Comparison of ENCODE assay signal across 18 mouse cellular contexts in the genomic region with DNA sequence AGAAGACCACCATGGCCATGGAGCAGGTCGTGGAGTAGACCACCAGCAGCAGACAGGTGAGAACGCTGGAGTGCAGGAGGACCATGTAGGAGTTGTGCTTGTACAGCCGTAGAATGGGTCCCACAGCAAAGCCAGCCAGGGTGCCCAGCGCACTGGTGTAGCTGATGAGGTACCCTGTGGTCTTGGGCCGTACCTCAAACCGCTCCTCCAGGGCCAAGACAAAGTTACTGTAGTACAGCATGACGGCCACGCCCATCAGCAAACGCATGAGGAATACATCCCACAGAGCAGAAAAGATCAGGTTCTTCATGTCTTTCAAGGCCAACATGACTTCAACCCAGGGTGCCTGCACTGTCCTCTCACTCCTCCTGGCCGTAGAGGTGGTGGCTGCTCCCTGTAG. TPM values are rescaled to one million over a fixed set of nuclear protein-coding genes. Genes with fewer than 3 reads are reported as not detected.
"Had no signal": no experiment of that assay in that cellular context is flagged by ENCODE, and none has a peak within 500 bp of the region (broad histone marks: within the 10 kb centered on the region; RNA-seq: fewer than 3 reads in every experiment).

No protein-coding gene starts in this region.

- H3K9me3 ChIP-seq: stomach, embryonic 15.5 days had no signal

- DNase-seq: retina, postnatal 1 day; right cerebral cortex, adult 18-20 months; right cerebral cortex, postnatal 14 days; right cerebral cortex, postnatal 25 days; right cerebral cortex, postnatal 4 days; spleen, adult 18-20 months; thymus, adult 18-20 months; thymus, adult 2 months; thymus, postnatal 14 days; thymus, postnatal 25 days; thymus, postnatal 36 days; thymus, postnatal 4 days had no signal

- H3K27ac ChIP-seq: neural tube, embryonic 15.5 days; stomach, embryonic 15.5 days; stomach, postnatal 0 days had no signal

- H3K4me1 ChIP-seq: neural tube, embryonic 15.5 days; stomach, embryonic 15.5 days had no signal

- H3K4me2 ChIP-seq: neural tube, embryonic 15.5 days; stomach, embryonic 15.5 days had no signal

- H3K27me3 ChIP-seq: neural tube, embryonic 15.5 days; stomach, embryonic 15.5 days had no signal

- H3K9ac ChIP-seq: neural tube, embryonic 15.5 days; stomach, embryonic 15.5 days had no signal

- H3K4me3 ChIP-seq: neural tube, embryonic 15.5 days; stomach, embryonic 15.5 days had no signal

RNA-seq across cellular contexts. Expression of a gene that starts 31.4 kb away (rescaled TPM):
- total RNA-seq: neutrophil, adult 5-6 weeks had no signal
- polyA plus RNA-seq: small intestine, adult 2 months; stomach, embryonic 14.5 days had no signal
